Mouse (Mus musculus) intestine, embryonic 15.5 days (tissue): ENCODE results near the gene Ilkap. TPM values are rescaled to one million over a fixed set of nuclear protein-coding genes. Genes with fewer than 3 reads are reported as not detected.

Experiments used
- ATAC-seq: fragments of 200-750 bp; cut with Nextera tagmentation; 2 replicates; pipeline ENCODE4 v1.8.0; 2017; ENCODE audit warnings: moderate TSS enrichment, moderate library complexity
- H3K27ac ChIP-seq: fragments of 300-500 bp; sonication (generic); 2 replicates; pipeline ENCODE4 v1.5.1; 2015; ENCODE audit warnings: mild to moderate bottlenecking, inconsistent platforms
- H3K27me3 ChIP-seq: fragments of 300-500 bp; sonication (generic); replicated peaks from 2 replicates; pipeline ENCODE4 v1.6.1; 2015; ENCODE audit warnings: inconsistent platforms
- H3K36me3 ChIP-seq: fragments of 300-500 bp; sonication (generic); 2 replicates; pipeline ENCODE4 v1.6.1; 2015; ENCODE audit warnings: inconsistent platforms
- H3K4me1 ChIP-seq: fragments of 300-500 bp; sonication (generic); replicated peaks from 2 replicates; pipeline ENCODE4 v1.6.1; 2015; ENCODE audit warnings: inconsistent platforms
- H3K4me2 ChIP-seq: fragments of 300-500 bp; sonication (generic); replicated peaks from 2 replicates; pipeline ENCODE4 v1.6.1; 2015; ENCODE audit warnings: mild to moderate bottlenecking, inconsistent platforms
- H3K4me3 ChIP-seq: fragments of 300-500 bp; sonication (generic); replicated peaks from 2 replicates; pipeline ENCODE4 v1.5.1; 2015; ENCODE audit warnings: inconsistent platforms
- H3K9ac ChIP-seq: fragments of 300-500 bp; sonication (generic); 2 replicates; pipeline ENCODE4 v1.6.1; 2015; ENCODE audit warnings: inconsistent platforms
- H3K9me3 ChIP-seq: fragments of 300-500 bp; sonication (generic); 2 replicates; pipeline ENCODE4 v1.6.1; 2016; ENCODE audit warnings: inconsistent platforms
- WGBS: fragments of 180-500 bp; shearing (Covaris S2); methylation state at CpG from one replicate; pipeline ENCODE4 v1.1.7; 2015; 5-methylcytosine and 5-hydroxymethylcytosine counted together
- polyA plus RNA-seq: library from polyadenylated mRNA; unstranded; fragments of >200 nt; fragmentation: Nextera tagmentation; extraction: Ambion mirVana; gene quantifications from 2 replicates; pipeline ENCODE4 v1.2.1, GENCODE M21; 2015

Ilkap gene
- polyA plus RNA-seq, 1 experiment from 2014 or later: 128 TPM

DNA sequence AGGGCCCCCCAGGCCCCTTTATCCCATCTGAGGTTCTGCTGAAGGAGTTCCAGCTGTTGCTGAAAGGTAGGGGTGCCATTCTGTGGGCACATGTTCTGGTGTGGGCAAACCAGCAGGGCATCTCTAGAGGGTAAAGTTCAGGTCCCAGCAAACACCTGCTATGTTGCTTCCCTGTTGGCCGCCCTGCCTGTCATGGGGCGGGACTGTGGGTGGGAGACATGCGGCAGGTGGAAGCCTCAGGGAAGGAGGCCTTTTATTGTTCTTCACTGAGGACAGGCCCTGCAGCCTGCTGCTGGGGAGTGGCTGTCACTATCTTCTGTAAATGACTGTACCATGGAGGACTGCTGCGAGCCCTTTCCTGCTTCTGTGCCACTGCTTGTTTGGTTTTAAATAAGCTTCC lies 29.2 kb downstream of the Ilkap start:
- H3K27me3 ChIP-seq: no peaks in the 10 kb centered on the region
- no peak overlapping the region for H3K9ac ChIP-seq
- peak overlapping the region; percentile 73 for H3K27ac ChIP-seq
- H3K36me3 ChIP-seq: peaks cover 26% of the 10 kb centered on the region
- H3K9me3 ChIP-seq: no peaks in the 10 kb centered on the region
- H3K4me2 ChIP-seq: peak overlapping the region; percentile 15; the same call in 1 of the 2 replicates
- WGBS: 48% methylated on average over 4 of the region's 4 CpGs
- ATAC-seq: peak; percentile 79
- peaks cover 20% of the 10 kb centered on the region for H3K4me1 ChIP-seq
- no peak overlapping the region for H3K4me3 ChIP-seq

DNA sequence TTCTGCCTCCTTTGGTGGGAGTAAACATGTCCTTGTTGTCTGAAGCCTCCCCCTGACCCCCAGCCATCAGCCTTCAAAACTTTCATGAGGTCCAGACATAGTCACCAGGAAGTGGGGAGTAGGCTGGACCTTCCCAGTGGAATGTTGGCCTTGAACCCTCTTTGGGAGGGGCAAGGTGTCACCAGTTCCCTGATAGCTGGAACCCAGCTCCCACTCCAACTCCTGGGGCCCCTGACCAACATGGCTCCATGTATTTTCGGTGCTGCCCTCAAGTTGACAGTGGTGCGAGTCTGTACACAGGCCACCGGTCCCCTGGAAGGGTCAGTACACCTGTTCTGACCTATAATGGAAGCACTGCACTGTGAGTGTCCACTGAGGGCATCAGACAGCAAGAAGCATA lies 31.3 kb downstream of the Ilkap start:
- ATAC-seq: no peak
- no peak overlapping the region for H3K9ac ChIP-seq
- H3K4me2 ChIP-seq: peak overlapping the region; percentile 97
- peak overlapping the region; percentile 59 for H3K4me3 ChIP-seq
- no peak overlapping the region for H3K27ac ChIP-seq
- peaks cover 20% of the 10 kb centered on the region for H3K4me1 ChIP-seq
- no peaks in the 10 kb centered on the region for H3K27me3 ChIP-seq
- H3K36me3 ChIP-seq: peaks cover 15% of the 10 kb centered on the region
- H3K9me3 ChIP-seq: no peaks in the 10 kb centered on the region
- WGBS: 94% methylated on average over 3 of the region's 3 CpGs

DNA sequence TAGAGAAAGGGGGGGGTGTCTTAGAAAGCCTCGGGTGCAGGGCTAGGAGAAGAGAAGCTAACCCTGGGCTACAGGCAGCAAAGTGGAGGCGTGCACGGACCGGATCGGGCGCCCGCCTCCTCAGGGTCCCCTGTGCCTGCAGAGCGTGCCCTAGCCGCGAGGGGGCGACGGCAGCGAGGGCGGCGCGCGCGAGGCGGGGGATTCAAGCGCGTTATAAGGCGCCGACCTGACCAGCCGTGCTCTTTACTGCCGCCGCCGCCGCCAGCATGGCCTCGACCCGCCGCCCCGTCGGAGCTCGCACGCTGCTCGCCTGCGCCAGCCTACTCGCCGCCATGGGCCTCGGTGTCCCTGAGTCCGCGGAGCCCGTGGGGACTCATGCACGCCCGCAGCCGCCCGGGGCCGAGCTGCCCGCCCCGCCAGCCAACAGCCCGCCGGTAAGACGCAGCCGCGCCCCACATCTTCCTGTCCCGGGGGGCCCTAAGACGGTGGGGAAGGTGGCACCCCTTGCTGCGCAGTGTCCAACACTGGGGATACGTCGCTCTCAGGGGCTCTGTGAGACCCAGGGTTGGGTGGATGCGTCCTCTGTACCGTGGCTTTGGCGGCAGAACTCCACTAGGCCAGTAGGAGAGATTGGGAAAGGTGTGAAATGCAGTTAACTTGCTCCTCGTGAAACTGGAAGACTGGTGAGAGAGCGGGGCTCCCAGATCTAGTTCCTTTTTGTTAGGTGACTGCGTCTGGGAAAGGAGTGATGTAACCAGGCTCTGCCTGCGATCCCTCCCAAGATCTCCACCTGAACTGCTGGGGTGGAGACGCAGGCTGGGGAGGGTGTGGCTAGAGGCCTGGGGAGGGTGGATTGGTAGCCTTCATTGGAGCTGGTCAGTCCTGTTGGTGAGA lies 32.2 kb downstream of the Ilkap start, which contains the start of gene Erfe:
TSS of gene Erfe (plus strand) at position 216 of the 894 bp plus-strand sequence.
- Histone ChIP-seq H3K27ac (peak within 1 kb of the TSS; percentile 75), H3K36me3 (peaks cover 6% of the 10 kb centered on the region), H3K4me2 (peak within 1 kb of the TSS; percentile 97), H3K9ac (peak within 1 kb of the TSS; percentile 76), H3K9me3 (no peaks in the 10 kb centered on the region), H3K27me3 (no peaks in the 10 kb centered on the region), H3K4me3 (peak within 1 kb of the TSS; percentile 59), H3K4me1 (peaks cover 20% of the 10 kb centered on the region)
- WGBS: 1% methylated on average over 66 of the region's 68 CpGs
- ATAC-seq: peak; percentile 79

DNA sequence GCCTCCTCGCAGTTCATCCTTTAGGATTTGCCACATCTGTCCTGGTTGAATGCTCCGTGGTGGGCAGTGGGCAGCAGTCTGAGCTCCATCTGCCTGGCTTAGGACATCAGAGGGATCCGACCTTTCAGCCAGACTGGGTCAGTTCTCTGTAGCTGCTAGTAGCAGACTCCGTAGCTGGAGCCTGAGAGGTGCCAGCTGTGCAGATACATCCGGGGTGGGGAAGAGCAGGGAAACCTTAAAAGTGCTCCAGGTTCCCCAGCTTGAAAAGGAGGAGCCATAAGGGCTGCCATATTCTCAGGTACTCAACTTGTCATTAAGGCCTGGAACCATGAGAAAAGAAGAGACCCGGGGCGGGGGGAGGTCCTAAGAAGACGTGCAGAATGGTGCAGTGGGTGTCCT lies 32.8 kb downstream of the Ilkap start:
- Histone ChIP-seq H3K27me3 (no peaks in the 10 kb centered on the region), H3K4me3 (peak overlapping the region; percentile 59), H3K36me3 (no peaks in the 10 kb centered on the region; the same call in 1 of the 2 replicates), H3K4me1 (peaks cover 20% of the 10 kb centered on the region), H3K9ac (peak overlapping the region; percentile 76; the same call in 1 of the 2 replicates), H3K4me2 (peak overlapping the region; percentile 97), H3K27ac (no peak overlapping the region), H3K9me3 (no peaks in the 10 kb centered on the region)
- 30% methylated on average over 8 of the region's 8 CpGs for WGBS
- ATAC-seq: no peak

DNA sequence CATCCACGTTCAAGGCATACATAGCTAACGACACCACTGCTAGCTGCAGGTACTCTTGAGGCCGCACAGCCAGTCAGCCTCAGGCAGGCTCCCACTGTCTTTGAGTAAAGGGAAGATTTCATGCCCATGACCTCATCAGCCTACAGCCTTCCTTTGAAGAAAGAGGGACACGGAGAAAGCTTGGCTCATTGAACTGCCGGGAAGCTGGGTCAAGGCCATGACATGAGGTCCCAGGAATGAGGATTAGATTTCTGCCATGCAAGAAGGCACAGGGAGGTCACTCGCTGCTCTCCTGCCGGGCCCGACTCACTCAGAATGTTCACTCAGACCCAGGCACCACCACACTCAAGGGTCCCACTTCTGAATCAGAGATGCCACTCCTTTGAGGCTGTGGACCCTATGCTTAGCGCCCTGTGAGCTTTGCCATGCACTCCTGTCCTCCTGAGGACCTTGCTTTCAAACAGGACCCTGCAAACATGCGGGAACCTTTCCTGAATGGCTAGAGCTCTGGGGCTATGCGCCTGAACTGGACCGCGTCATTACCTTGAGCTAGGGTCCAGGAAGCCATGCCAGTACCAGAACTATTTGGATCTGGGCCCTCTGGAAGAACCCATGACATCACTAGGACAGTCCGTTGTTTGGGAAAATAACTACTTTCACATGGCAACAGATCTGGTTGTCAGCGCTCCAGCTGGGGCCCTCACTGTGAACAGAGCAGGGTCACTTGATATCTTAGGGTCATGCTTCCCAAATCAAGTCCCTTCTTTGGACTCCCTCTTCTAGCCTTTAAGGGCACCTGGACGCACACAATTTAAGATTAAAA lies 33.6 kb downstream of the Ilkap start:
- H3K36me3 ChIP-seq: no peaks in the 10 kb centered on the region
- H3K4me1 ChIP-seq: peaks cover 18% of the 10 kb centered on the region
- no peaks in the 10 kb centered on the region for H3K9me3 ChIP-seq
- no peak overlapping the region for H3K9ac ChIP-seq
- no peak overlapping the region for H3K27ac ChIP-seq
- no peak overlapping the region for H3K4me2 ChIP-seq
- no peak overlapping the region for H3K4me3 ChIP-seq
- WGBS: 91% methylated on average over 16 of the region's 16 CpGs
- no peaks in the 10 kb centered on the region for H3K27me3 ChIP-seq
- ATAC-seq: no peak

GRCm38 (mm10) chr1:91362113-91362512 lies 36.5 kb downstream of the Ilkap start:
- H3K27me3 ChIP-seq: no peaks in the 10 kb centered on the region
- H3K9me3 ChIP-seq: no peaks in the 10 kb centered on the region
- no peak overlapping the region for H3K4me2 ChIP-seq
- ATAC-seq: no peak
- H3K27ac ChIP-seq: no peak overlapping the region
- 71% methylated on average over 5 of the region's 5 CpGs for WGBS
- H3K36me3 ChIP-seq: no peaks in the 10 kb centered on the region
- peaks cover 6% of the 10 kb centered on the region; the same call in 1 of the 2 replicates for H3K4me1 ChIP-seq
- no peak overlapping the region for H3K4me3 ChIP-seq
- no peak overlapping the region for H3K9ac ChIP-seq

- no peaks in the 10 kb centered on the region for H3K4me1 ChIP-seq
- H3K27me3 ChIP-seq: no peaks in the 10 kb centered on the region
- H3K4me2 ChIP-seq: no peak overlapping the region
- no peaks in the 10 kb centered on the region for H3K9me3 ChIP-seq
- ATAC-seq: no peak
- H3K4me3 ChIP-seq: no peak overlapping the region
- no peak overlapping the region for H3K27ac ChIP-seq
- H3K36me3 ChIP-seq: no peaks in the 10 kb centered on the region
- no peak overlapping the region for H3K9ac ChIP-seq
- 84% methylated on average over 11 of the region's 11 CpGs for WGBS
Observed at GRCm38 (mm10) chr1:91356105-91356504, 42.5 kb downstream of the Ilkap start.

- Histone ChIP-seq H3K9ac (no peak overlapping the region), H3K4me2 (no peak overlapping the region), H3K4me1 (no peaks in the 10 kb centered on the region), H3K27me3 (no peaks in the 10 kb centered on the region), H3K36me3 (no peaks in the 10 kb centered on the region), H3K9me3 (no peaks in the 10 kb centered on the region), H3K4me3 (no peak overlapping the region), H3K27ac (no peak overlapping the region)
- 88% methylated on average over 2 of the region's 2 CpGs for WGBS
- no peak for ATAC-seq
Observed at GRCm38 (mm10) chr1:91352277-91352676, 46.3 kb downstream of the Ilkap start.

DNA sequence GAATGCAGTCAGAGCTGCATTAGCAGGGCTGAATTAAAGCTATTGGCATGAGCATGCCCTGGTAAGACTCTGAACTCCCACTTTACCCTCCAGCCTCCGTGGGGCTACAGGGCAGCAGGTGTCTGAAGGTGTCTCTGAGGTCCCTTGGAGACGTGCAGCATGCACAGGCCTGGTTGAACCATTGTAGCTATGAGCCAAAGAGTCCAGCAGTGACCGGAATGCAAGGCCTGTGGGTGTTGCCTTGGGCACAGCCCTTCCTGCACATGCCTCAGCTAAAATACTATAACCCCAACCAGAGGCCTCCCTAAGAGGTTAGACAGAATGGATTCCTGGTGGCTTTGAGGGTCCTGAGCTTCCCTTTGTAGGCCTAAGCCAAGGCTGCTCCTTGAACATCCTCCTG lies 47.4 kb downstream of the Ilkap start:
- Histone ChIP-seq H3K4me1 (no peaks in the 10 kb centered on the region), H3K4me2 (no peak overlapping the region), H3K27me3 (peaks cover 6% of the 10 kb centered on the region), H3K27ac (no peak overlapping the region), H3K4me3 (no peak overlapping the region), H3K9me3 (no peaks in the 10 kb centered on the region), H3K9ac (no peak overlapping the region), H3K36me3 (no peaks in the 10 kb centered on the region)
- 76% methylated on average over 3 of the region's 3 CpGs for WGBS
- ATAC-seq: no peak

GRCm38 (mm10) chr1:91350841-91351240 lies 47.8 kb downstream of the Ilkap start, which contains the start of gene Klhl30:
TSS of gene Klhl30 (plus strand) at chr1:91351016.
- WGBS: 59% methylated on average over 4 of the region's 4 CpGs
- peaks cover 11% of the 10 kb centered on the region for H3K27me3 ChIP-seq

DNA sequence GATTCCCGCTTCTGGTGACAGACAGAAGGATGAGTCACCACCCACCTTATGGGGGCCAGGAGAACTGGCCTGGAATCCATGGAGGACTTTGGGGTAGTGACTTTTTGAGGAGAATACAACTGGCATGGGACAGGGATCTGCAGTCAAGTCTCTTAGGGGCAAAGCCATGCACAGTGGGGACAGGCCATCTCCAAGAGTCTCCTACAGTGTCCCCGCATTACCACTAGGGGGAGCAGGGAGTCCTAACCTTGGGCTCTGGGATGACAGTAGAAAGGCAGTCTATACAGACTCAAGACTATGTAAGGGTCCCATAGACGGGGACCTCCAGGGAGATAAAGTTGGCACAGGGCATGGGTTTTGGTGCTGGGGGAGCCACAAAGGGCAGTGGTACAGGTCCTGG lies 51.7 kb downstream of the Ilkap start:
- Histone ChIP-seq H3K27ac (no peak overlapping the region), H3K4me3 (no peak overlapping the region), H3K9ac (no peak overlapping the region), H3K27me3 (peaks cover 41% of the 10 kb centered on the region), H3K4me2 (no peak overlapping the region), H3K9me3 (no peaks in the 10 kb centered on the region), H3K36me3 (no peaks in the 10 kb centered on the region), H3K4me1 (peaks cover 12% of the 10 kb centered on the region; the same call in 1 of the 2 replicates)
- ATAC-seq: peak; percentile 72
- WGBS: 34% methylated on average over 3 of the region's 3 CpGs

More at GRCm38 (mm10) chr1:91350841-91351240, 47.8 kb downstream of the Ilkap start, which contains the start of gene Klhl30:
- H3K9ac ChIP-seq: no peak within 1 kb of the TSS
- no peak for ATAC-seq
- H3K4me3 ChIP-seq: no peak within 1 kb of the TSS
- no peak within 1 kb of the TSS for H3K4me2 ChIP-seq
- no peaks in the 10 kb centered on the region for H3K9me3 ChIP-seq
- H3K27ac ChIP-seq: no peak within 1 kb of the TSS
- H3K4me1 ChIP-seq: no peaks in the 10 kb centered on the region
- H3K36me3 ChIP-seq: no peaks in the 10 kb centered on the region
